Mouse (Mus musculus): ENCODE data around the gene Zar1l.

DNA sequence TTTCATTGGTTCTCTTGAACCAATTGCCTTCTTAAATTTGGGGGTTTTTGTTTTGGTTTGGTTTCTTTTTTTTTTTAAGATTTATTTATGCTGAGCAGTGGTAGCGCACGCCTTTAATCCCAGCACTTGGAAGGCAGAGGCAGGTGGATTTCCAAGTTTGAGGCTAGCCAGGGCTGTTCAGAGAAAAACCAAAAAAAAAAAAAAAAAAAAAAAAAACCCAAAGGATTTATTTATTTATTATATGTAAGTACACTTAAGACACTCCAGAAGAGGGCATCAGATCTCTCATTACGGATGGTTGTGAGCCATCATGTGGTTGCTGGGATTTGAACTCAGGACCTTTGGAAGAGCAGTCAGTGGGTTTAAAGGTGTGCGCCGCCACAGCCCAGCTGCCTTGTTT, 42.9 kb upstream of the Zar1l start:
- TF ChIP-seq CTCF (IDR thresholded peaks at IDR 0.05; ENCODE audit: extremely low read depth, insufficient read depth, insufficient read length, insufficient replicate concordance) (no peak), POLR2A (IDR thresholded peaks at IDR 0.05; ENCODE audit: low read depth, low read length) (no peak)

Measured in spleen, adult 2 months (tissue).